Mouse (Mus musculus): Measurements from ENCODE around the gene Gm10392.

Gm10392 gene

GRCm38 (mm10) chr11:77491502-77492291 is 27.3 kb downstream of the Gm10392 start:
- DNase-seq: peak; percentile 70 to 72

GRCm38 (mm10) chr11:77491123-77491501 is 27.9 kb downstream of the Gm10392 start:
- DNase-seq: peak; percentile 89 to 94

GRCm38 (mm10) chr11:77490451-77490850 is 28.5 kb downstream of the Gm10392 start:
- DNase-seq: peak in 1 of 2 experiments; percentile 17

GRCm38 (mm10) chr11:77489591-77490235 is 29.3 kb downstream of the Gm10392 start, which contains the start of gene Ankrd13b:
Gene Ankrd13b (minus strand): TSS chr11:77489678.
- peak; percentile 89 to 91 for DNase-seq

GRCm38 (mm10) chr11:77488771-77489581 is 30.0 kb downstream of the Gm10392 start:
- peak in 1 of 2 experiments; percentile 42 for DNase-seq

GRCm38 (mm10) chr11:77486798-77487197 is 32.2 kb downstream of the Gm10392 start:
- DNase-seq: peak; percentile 74 to 81

GRCm38 (mm10) chr11:77485229-77485628 is 33.8 kb downstream of the Gm10392 start:
- peak in 1 of 2 experiments; percentile 20 for DNase-seq

GRCm38 (mm10) chr11:77483510-77484255 is 35.3 kb downstream of the Gm10392 start:
- DNase-seq: no peak

GRCm38 (mm10) chr11:77483043-77483442 is 36.0 kb downstream of the Gm10392 start:
- DNase-seq: peak; percentile 40 to 60

- no peak for DNase-seq
Observed at GRCm38 (mm10) chr11:77476895-77477294, 42.1 kb downstream of the Gm10392 start.

- no peak for DNase-seq
Observed at GRCm38 (mm10) chr11:77476216-77476615, 42.8 kb downstream of the Gm10392 start.

- no peak for DNase-seq
Observed at GRCm38 (mm10) chr11:77472775-77473174, 46.2 kb downstream of the Gm10392 start.

GRCm38 (mm10) chr11:77471407-77471806 is 47.6 kb downstream of the Gm10392 start:
- DNase-seq: no peak

- DNase-seq: no peak
Observed at GRCm38 (mm10) chr11:77468397-77468796, 50.6 kb downstream of the Gm10392 start.

GRCm38 (mm10) chr11:77467784-77468183 is 51.2 kb downstream of the Gm10392 start:
- DNase-seq: peak; percentile 83 to 90

GRCm38 (mm10) chr11:77467157-77467556 is 51.8 kb downstream of the Gm10392 start:
- peak; percentile 67 to 83 for DNase-seq
